ENCODE assay signal across 16 mouse cellular contexts in genomic region chr10:95619601-95620000, GRCm38 (mm10). TPM values are rescaled to one million over a fixed set of nuclear protein-coding genes. Genes with fewer than 3 reads are reported as not detected.
DNase-seq lines count a peak whose midpoint lies in the region; ATAC-seq lines count a peak whose summit lies in the region.
"Had no signal": no experiment of that assay in that cellular context is flagged by ENCODE, and none has a peak within 500 bp of the region (broad histone marks: within the 10 kb centered on the region; RNA-seq: fewer than 3 reads in every experiment).

No protein-coding gene starts in this region.

- no peak overlapping the region for H3K27ac ChIP-seq in neural tube, embryonic 11.5 days (ENCODE audit: low read depth, low read length)
- H3K27ac ChIP-seq in hindbrain, embryonic 12.5 days: peak overlapping the region; percentile 49
- H3K27ac ChIP-seq in midbrain, embryonic 15.5 days: peak overlapping the region; percentile 56; the same call in 1 of the 2 replicates

- H3K36me3 ChIP-seq in neural tube, embryonic 11.5 days (ENCODE audit: control insufficient read depth, insufficient read depth, low read length): no peaks in the 10 kb centered on the region
- no peaks in the 10 kb centered on the region for H3K36me3 ChIP-seq in hindbrain, embryonic 12.5 days
- no peaks in the 10 kb centered on the region for H3K36me3 ChIP-seq in midbrain, embryonic 15.5 days (replicated peaks)

- H3K4me3 ChIP-seq in neural tube, embryonic 11.5 days (ENCODE audit: low read depth, low read length): no peak overlapping the region
- no peak overlapping the region for H3K4me3 ChIP-seq in hindbrain, embryonic 12.5 days
- peak overlapping the region; percentile 5; the same call in 1 of the 2 replicates for H3K4me3 ChIP-seq in midbrain, embryonic 15.5 days

- H3K9me3 ChIP-seq in neural tube, embryonic 11.5 days (ENCODE audit: control insufficient read depth, low read length): no peaks in the 10 kb centered on the region
- H3K9me3 ChIP-seq in hindbrain, embryonic 12.5 days (replicated peaks): no peaks in the 10 kb centered on the region
- H3K9me3 ChIP-seq in midbrain, embryonic 15.5 days: no peaks in the 10 kb centered on the region

- H3K27me3 ChIP-seq in neural tube, embryonic 11.5 days (ENCODE audit: control insufficient read depth, insufficient read depth, low read length): no peaks in the 10 kb centered on the region
- H3K27me3 ChIP-seq in hindbrain, embryonic 12.5 days: no peaks in the 10 kb centered on the region
- H3K27me3 ChIP-seq in midbrain, embryonic 15.5 days (replicated peaks): no peaks in the 10 kb centered on the region
- H3K27me3 ChIP-seq: Patski had no signal

- peak; percentile 82 for ATAC-seq in neural tube, embryonic 11.5 days (ENCODE audit: insufficient read depth, low FRiP score, low TSS enrichment)
- peak; percentile 78 for ATAC-seq in hindbrain, embryonic 12.5 days (ENCODE audit: low FRiP score)
- peak; percentile 80 for ATAC-seq in midbrain, embryonic 15.5 days (replicated peaks)
- ATAC-seq in activated CD4-positive, CD25-positive, alpha-beta regulatory T cell, adult 4 months: no peak
- ATAC-seq in inflammation-experienced regulatory T-cells, adult 6 months: no peak
- ATAC-seq: lung, postnatal 0 days; Patski had no signal

- peak overlapping the region; percentile 22 for H3K4me2 ChIP-seq in neural tube, embryonic 11.5 days (ENCODE audit: low read depth)
- H3K4me2 ChIP-seq in hindbrain, embryonic 12.5 days (replicated peaks): peak overlapping the region; percentile 41
- peak overlapping the region; percentile 33 for H3K4me2 ChIP-seq in midbrain, embryonic 15.5 days

- H3K9ac ChIP-seq in neural tube, embryonic 11.5 days (ENCODE audit: low read length): no peak overlapping the region
- no peak overlapping the region for H3K9ac ChIP-seq in hindbrain, embryonic 12.5 days
- no peak overlapping the region; the same call in 1 of the 2 replicates for H3K9ac ChIP-seq in midbrain, embryonic 15.5 days

- peaks cover 6% of the 10 kb centered on the region; the same call in 1 of the 2 replicates for H3K4me1 ChIP-seq in neural tube, embryonic 11.5 days (ENCODE audit: control insufficient read depth, insufficient read depth, low read length)
- H3K4me1 ChIP-seq in hindbrain, embryonic 12.5 days: peaks cover 19% of the 10 kb centered on the region
- H3K4me1 ChIP-seq in midbrain, embryonic 15.5 days: peaks cover 11% of the 10 kb centered on the region; the same call in 1 of the 2 replicates

- peak; percentile 50 for DNase-seq in neural tube, embryonic 11.5 days (ENCODE audit: low spot score)
- no peak for DNase-seq in neural tube, embryonic 10.5 days (ENCODE audit: extremely low spot score, low spot score)
- DNase-seq in left cerebral cortex, postnatal 14 days (ENCODE audit: low spot score in 2 of 2): no peak
- DNase-seq: adrenal gland, adult 2 months; kidney, postnatal 4 days; liver had no signal

- intact Hi-C loops in left cerebral cortex, postnatal 14 days (cut with DNase I): no loop called here

- 20% methylated on average over 10 of the region's 10 CpGs for WGBS in neural tube, embryonic 11.5 days
- 30% methylated on average over 10 of the region's 10 CpGs for WGBS in hindbrain, embryonic 12.5 days
- 10% methylated on average over 10 of the region's 10 CpGs for WGBS in midbrain, embryonic 15.5 days

RNA-seq across cellular contexts. Expression of gene Anapc15-ps, which starts 53.6 kb away (rescaled TPM):
- polyA plus RNA-seq in neural tube, embryonic 11.5 days (2014; fragmentation: Nextera tagmentation; extraction: Ambion mirVana): not detected in 2 replicates
- polyA plus RNA-seq in hindbrain, embryonic 12.5 days (2016; fragmentation: Nextera tagmentation; extraction: Ambion mirVana): not detected in 2 replicates
- polyA plus RNA-seq in midbrain, embryonic 15.5 days (2015; fragmentation: Nextera tagmentation; extraction: Ambion mirVana): 0.52 TPM in 1 of 2 replicates, not detected in the other
- polyA plus RNA-seq in activated CD4-positive, CD25-positive, alpha-beta regulatory T cell, adult 4 months (2017; shearing (Covaris generic)): not detected
- not detected for total RNA-seq in left cerebral cortex, postnatal 14 days (2021)
- polyA plus RNA-seq in inflammation-experienced regulatory T-cells, adult 6 months (2017; shearing (Covaris generic)): not detected
- total RNA-seq: adrenal gland, adult 2 months; heart, adult 8-10 months; hematopoietic stem cell, adult 5-6 weeks had no signal
- polyA plus RNA-seq: adrenal gland, adult 2 months; lung, postnatal 0 days; spleen, adult 2 months; testis, adult 2 months had no signal

RNA-seq across cellular contexts. Expression of gene Nudt4, which starts 55.7 kb away (rescaled TPM):
- polyA plus RNA-seq in neural tube, embryonic 11.5 days (2014; fragmentation: Nextera tagmentation; extraction: Ambion mirVana): 139 TPM in 2 replicates
- 123 and 126 TPM in 2 replicates for polyA plus RNA-seq in hindbrain, embryonic 12.5 days (2016; fragmentation: Nextera tagmentation; extraction: Ambion mirVana)
- 59.6 and 61.7 TPM in 2 replicates for polyA plus RNA-seq in midbrain, embryonic 15.5 days (2015; fragmentation: Nextera tagmentation; extraction: Ambion mirVana)
- polyA plus RNA-seq in activated CD4-positive, CD25-positive, alpha-beta regulatory T cell, adult 4 months (2017; shearing (Covaris generic)): 10 to 100 TPM; 11.3 to 14.8 TPM
- total RNA-seq in left cerebral cortex, postnatal 14 days (2021): 100 to 1,000 TPM; 185 to 192 TPM
- polyA plus RNA-seq in inflammation-experienced regulatory T-cells, adult 6 months (2017; shearing (Covaris generic)): 10 to 100 TPM in 2 of 3 experiments, 1 to 10 TPM in 1; 9.7 to 17.0 (median 12.9) TPM

Comparison
In these comparisons a context has a peak if more than half of its experiments do, and no peak if none do; other contexts are left out.
1. ATAC-seq: peak in neural tube, embryonic 11.5 days (single experiment), hindbrain, embryonic 12.5 days (single experiment) and midbrain, embryonic 15.5 days (single experiment); none in activated CD4-positive, CD25-positive, alpha-beta regulatory T cell, adult 4 months (single experiment) and inflammation-experienced regulatory T-cells, adult 6 months (single experiment).
2. Peak in every context shown above with its lines, with median percentiles within 50 percentile points of each other: H3K4me2 ChIP-seq.